Mouse (Mus musculus): Measurements from ENCODE around the gene Hpgd. TPM values are rescaled to one million over a fixed set of nuclear protein-coding genes. Genes with fewer than 3 reads are reported as not detected.

Hpgd gene
- polyA plus RNA-seq, 2 experiments = 19.5 to 27.7 TPM

DNA sequence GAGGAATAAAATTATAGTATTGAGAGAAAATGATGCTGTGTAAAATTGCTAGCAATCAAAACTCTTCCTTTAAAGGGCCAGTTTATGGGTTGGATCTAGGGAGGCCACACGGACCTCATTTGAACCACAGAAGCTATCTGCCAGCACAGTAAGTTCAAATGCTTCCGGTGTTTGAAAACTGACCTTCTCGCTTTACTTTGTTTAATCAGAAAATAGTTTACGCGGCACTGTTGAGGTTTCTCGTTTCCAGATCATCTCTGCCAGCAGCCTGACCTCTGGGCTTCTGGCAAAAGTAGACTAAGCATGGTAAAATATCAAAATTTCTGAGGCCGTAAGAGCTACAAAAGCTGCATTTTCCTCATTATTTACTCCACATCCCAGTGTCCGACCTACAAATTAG, 42.4 kb downstream of the Hpgd start:
- H3K36me3 ChIP-seq (ENCODE audit: control insufficient read depth, insufficient read depth, low read length) = no peaks in the 10 kb centered on the region
- H3K27ac ChIP-seq (replicated peaks; ENCODE audit: low read depth, low read length) = no peak overlapping the region
- H3K4me2 ChIP-seq (replicated peaks; ENCODE audit: low read depth, low read length, severe bottlenecking) = no peak overlapping the region
- no peaks in the 10 kb centered on the region for H3K9me3 ChIP-seq (ENCODE audit: control insufficient read depth, low read length)
- H3K9ac ChIP-seq (ENCODE audit: low read depth, low read length, severe bottlenecking) = no peak overlapping the region
- ATAC-seq (ENCODE audit: low FRiP score, low read depth) = no peak
- H3K27me3 ChIP-seq (ENCODE audit: control insufficient read depth, insufficient read depth, low read length) = no peaks in the 10 kb centered on the region
- DNase-seq (ENCODE audit: low spot score) = no peak
- TF ChIP-seq POLR2A (IDR thresholded peaks at IDR 0.05; ENCODE audit: borderline replicate concordance, extremely low read depth, insufficient read depth, insufficient read length) = no peak
- H3K4me3 ChIP-seq (replicated peaks; ENCODE audit: low read length) = no peak overlapping the region
- H3K4me1 ChIP-seq (ENCODE audit: control insufficient read depth, insufficient read depth, low read length) = no peaks in the 10 kb centered on the region
- WGBS = 58% methylated on average over 8 of the region's 8 CpGs

DNA sequence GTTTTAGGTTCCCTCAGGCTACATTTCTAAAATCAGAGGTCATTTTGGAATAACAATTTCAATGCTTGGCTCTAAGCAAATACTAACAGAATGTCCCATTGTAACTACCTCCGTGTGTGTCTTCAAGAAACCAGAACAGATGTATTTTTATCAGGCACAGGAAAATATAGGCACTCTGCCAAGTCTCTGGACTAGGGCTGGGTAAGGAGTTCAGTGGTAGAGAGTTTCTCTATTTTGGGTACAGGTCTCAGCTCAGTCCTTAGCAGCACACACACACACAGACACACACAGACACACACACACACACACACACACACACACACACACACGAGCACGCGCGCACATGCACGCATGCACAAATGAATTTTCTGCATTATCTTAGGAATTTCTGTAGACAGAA, 49.1 kb downstream of the Hpgd start:
- 76% methylated on average over 6 of the region's 6 CpGs for WGBS
- H3K4me1 ChIP-seq (ENCODE audit: control insufficient read depth, insufficient read depth, low read length) = peaks cover 14% of the 10 kb centered on the region
- TF ChIP-seq POLR2A (IDR thresholded peaks at IDR 0.05; ENCODE audit: borderline replicate concordance, extremely low read depth, insufficient read depth, insufficient read length) = no peak
- H3K4me3 ChIP-seq (replicated peaks; ENCODE audit: low read length) = no peak overlapping the region
- ATAC-seq (ENCODE audit: low FRiP score, low read depth) (no peak), DNase-seq (ENCODE audit: low spot score) (peak; percentile 76)
- H3K9ac ChIP-seq (ENCODE audit: low read depth, low read length, severe bottlenecking) = no peak overlapping the region
- no peaks in the 10 kb centered on the region for H3K9me3 ChIP-seq (ENCODE audit: control insufficient read depth, low read length)
- no peaks in the 10 kb centered on the region for H3K27me3 ChIP-seq (ENCODE audit: control insufficient read depth, insufficient read depth, low read length)
- no peaks in the 10 kb centered on the region for H3K36me3 ChIP-seq (ENCODE audit: control insufficient read depth, insufficient read depth, low read length)
- no peak overlapping the region for H3K4me2 ChIP-seq (replicated peaks; ENCODE audit: low read depth, low read length, severe bottlenecking)
- no peak overlapping the region for H3K27ac ChIP-seq (replicated peaks; ENCODE audit: low read depth, low read length)

DNA sequence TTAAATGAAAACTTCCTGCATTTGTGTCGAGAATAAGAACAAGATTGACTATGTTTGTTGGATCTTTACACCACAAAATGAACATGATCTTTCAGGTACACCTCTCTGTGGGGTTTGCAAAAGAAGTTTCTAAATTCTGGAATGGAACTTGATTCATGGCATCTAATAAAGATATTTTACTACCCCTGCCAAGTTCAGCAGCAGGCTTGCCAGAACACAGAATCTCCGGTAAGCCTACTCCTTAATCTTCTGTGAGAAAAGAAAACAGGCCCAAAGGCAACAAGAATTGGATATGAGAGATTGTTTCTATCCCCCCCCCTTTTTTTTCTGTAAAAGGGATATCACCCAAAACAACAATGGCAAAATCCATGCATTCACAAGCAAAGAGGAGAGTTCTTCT, 49.6 kb downstream of the Hpgd start:
- no peaks in the 10 kb centered on the region for H3K27me3 ChIP-seq (ENCODE audit: control insufficient read depth, insufficient read depth, low read length)
- H3K36me3 ChIP-seq (ENCODE audit: control insufficient read depth, insufficient read depth, low read length) = no peaks in the 10 kb centered on the region
- H3K4me2 ChIP-seq (replicated peaks; ENCODE audit: low read depth, low read length, severe bottlenecking) = no peak overlapping the region
- peaks cover 14% of the 10 kb centered on the region for H3K4me1 ChIP-seq (ENCODE audit: control insufficient read depth, insufficient read depth, low read length)
- ATAC-seq (ENCODE audit: low FRiP score, low read depth) = no peak
- H3K9ac ChIP-seq (ENCODE audit: low read depth, low read length, severe bottlenecking) = no peak overlapping the region
- no peak overlapping the region for H3K27ac ChIP-seq (replicated peaks; ENCODE audit: low read depth, low read length)
- WGBS = 29% methylated on average over 2 of the region's 2 CpGs
- TF ChIP-seq POLR2A (IDR thresholded peaks at IDR 0.05; ENCODE audit: borderline replicate concordance, extremely low read depth, insufficient read depth, insufficient read length) = no peak
- no peaks in the 10 kb centered on the region for H3K9me3 ChIP-seq (ENCODE audit: control insufficient read depth, low read length)
- DNase-seq (ENCODE audit: low spot score) = peak; percentile 51
- H3K4me3 ChIP-seq (replicated peaks; ENCODE audit: low read length) = no peak overlapping the region

DNA sequence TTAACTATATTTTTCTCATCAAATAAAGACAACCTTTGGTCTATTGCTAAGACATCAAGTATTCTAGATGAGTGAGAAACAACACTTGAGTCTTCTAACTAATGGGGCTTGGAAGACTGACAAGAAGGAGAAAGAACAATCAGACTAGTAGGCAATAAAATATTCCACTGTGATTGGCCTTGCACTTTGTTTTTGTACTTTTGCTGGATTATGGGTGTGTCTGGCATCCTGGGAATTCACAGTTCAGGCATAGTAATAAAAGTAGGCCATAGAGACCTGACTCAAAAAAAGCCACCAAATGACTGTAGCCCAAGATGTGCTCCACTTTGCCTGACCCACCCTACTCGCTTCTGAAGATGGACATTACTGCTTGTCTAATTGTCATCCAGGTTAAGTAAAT, 50.0 kb downstream of the Hpgd start:
- no peaks in the 10 kb centered on the region for H3K9me3 ChIP-seq (ENCODE audit: control insufficient read depth, low read length)
- no peak overlapping the region for H3K4me3 ChIP-seq (replicated peaks; ENCODE audit: low read length)
- no peak for TF ChIP-seq POLR2A (IDR thresholded peaks at IDR 0.05; ENCODE audit: borderline replicate concordance, extremely low read depth, insufficient read depth, insufficient read length)
- ATAC-seq (ENCODE audit: low FRiP score, low read depth) (no peak), DNase-seq (ENCODE audit: low spot score) (no peak)
- peaks cover 14% of the 10 kb centered on the region for H3K4me1 ChIP-seq (ENCODE audit: control insufficient read depth, insufficient read depth, low read length)
- H3K27me3 ChIP-seq (ENCODE audit: control insufficient read depth, insufficient read depth, low read length) = no peaks in the 10 kb centered on the region
- H3K4me2 ChIP-seq (replicated peaks; ENCODE audit: low read depth, low read length, severe bottlenecking) = no peak overlapping the region
- 86% methylated on average over 1 of the region's 1 CpGs for WGBS
- no peak overlapping the region for H3K27ac ChIP-seq (replicated peaks; ENCODE audit: low read depth, low read length)
- H3K36me3 ChIP-seq (ENCODE audit: control insufficient read depth, insufficient read depth, low read length) = no peaks in the 10 kb centered on the region
- no peak overlapping the region for H3K9ac ChIP-seq (ENCODE audit: low read depth, low read length, severe bottlenecking)

DNA sequence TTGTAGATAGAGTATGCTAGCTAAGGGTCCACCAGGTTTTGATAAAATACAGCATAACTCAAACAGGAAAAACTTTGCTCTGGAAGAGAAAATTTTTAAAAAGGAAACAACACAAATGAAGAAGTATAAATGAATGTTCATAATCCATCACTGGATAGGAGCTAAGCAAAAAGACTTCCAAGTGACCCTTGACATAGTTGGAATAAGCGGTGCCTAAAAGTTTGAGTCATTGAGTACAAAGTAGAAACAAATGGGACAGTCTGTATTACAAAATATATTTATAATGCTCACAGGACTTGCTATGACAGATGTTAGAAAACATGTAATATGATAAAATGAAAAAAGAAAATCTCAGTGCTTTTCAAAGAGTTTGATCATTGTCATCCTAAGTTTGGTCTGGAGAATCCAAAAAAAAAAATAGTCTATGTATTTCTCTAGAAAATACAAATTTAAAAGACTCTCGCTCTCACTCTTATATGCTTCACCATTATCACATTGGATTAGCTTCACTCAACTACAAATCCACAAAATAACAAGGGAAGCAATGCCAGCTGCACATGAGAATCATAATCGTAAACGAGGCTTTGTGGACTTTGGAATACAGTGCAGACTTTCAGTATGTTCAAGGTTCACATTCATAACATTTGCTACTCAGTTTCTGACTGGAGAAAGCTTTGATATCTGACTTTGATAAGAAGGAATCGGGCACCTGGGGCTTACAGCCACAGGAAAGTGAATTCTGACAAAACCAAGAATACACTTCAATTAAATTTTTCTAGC, 51.4 kb downstream of the Hpgd start:
- WGBS = 81% methylated on average over 5 of the region's 5 CpGs
- ATAC-seq (ENCODE audit: low FRiP score, low read depth) (no peak), DNase-seq (ENCODE audit: low spot score) (no peak)
- Histone ChIP-seq H3K4me2 (replicated peaks; ENCODE audit: low read depth, low read length, severe bottlenecking) (no peak overlapping the region), H3K27ac (replicated peaks; ENCODE audit: low read depth, low read length) (no peak overlapping the region), H3K36me3 (ENCODE audit: control insufficient read depth, insufficient read depth, low read length) (no peaks in the 10 kb centered on the region), H3K27me3 (ENCODE audit: control insufficient read depth, insufficient read depth, low read length) (no peaks in the 10 kb centered on the region), H3K9ac (ENCODE audit: low read depth, low read length, severe bottlenecking) (no peak overlapping the region), H3K9me3 (ENCODE audit: control insufficient read depth, low read length) (no peaks in the 10 kb centered on the region), H3K4me1 (ENCODE audit: control insufficient read depth, insufficient read depth, low read length) (peaks cover 14% of the 10 kb centered on the region), H3K4me3 (replicated peaks; ENCODE audit: low read length) (no peak overlapping the region)
- no peak for TF ChIP-seq POLR2A (IDR thresholded peaks at IDR 0.05; ENCODE audit: borderline replicate concordance, extremely low read depth, insufficient read depth, insufficient read length)

Measured in limb, embryonic 14.5 days (tissue).